Mouse (Mus musculus): ENCODE data around the gene Gp5.
A peak's percentile ranks its signal among the peaks of the same experiment; 100 is the strongest.
"Not testable (repeated sequence)": the region's sequence is repeated elsewhere in the genome, so short reads cannot be mapped to it uniquely, and the experiment has no call there.

Gene Gp5

DNA sequence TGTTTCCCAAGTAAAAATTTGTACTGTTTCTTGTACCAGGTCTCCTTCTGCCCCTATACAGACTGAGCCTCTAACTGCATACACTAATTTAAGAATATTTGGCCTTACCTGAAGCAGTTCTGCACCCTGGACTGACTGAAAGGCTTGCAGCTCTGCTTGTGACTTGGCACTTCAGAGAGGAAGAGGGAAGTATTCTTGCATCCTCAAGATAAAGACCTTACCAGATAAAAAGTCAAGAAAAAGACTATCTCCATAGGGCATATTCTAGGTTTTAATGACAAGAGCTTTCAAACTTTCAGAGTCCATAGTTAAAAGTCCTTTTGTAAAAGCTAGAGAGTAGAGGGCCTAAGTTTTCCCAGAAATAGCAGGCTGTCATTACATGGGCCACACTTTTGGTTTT lies at the start of gene Gp5:
Gene Gp5 (minus strand): TSS at position 133 of the 400 bp plus-strand sequence.
- DNase-seq = no peak

DNA sequence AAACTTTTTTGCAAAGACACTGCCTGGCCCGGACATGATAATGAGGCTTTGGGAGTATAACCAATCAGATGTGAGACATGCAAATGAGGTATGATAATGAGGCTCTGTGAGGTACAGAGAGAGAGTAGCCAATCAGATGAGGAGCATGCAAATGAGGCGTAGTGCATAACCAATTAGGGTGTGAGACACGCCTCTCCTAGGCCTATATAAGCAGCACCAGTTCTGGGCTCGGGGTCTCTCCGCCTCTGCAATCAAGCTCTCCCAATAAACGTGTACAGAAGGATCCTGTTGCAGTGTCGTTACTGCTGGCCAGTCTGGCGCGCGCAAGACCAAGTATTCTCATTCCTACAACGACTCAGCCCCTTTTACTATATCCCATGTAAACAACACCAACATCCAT lies 42.9 kb upstream of the Gp5 start:
- DNase-seq = not testable (repeated sequence)

DNA sequence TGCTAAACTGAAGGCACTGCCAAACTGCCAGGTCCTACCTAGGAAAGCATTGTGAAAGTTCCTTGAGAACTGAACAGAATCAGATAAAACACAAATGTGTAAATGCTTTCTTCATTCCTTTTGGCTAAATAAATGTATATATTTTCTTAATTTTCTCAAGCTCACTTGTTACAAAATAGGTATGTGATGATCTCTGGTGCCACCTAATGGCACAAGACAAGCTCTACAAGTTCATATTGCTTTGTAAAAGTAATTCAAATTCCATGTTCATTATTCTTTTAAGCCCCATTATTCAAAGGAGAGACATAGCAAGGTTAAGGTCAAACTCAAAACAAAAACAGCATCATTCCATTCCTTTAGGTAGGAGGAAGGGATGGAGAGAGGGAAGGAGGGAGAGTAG lies 3.7 kb upstream of the Gp5 start:
- no peak for DNase-seq

DNA sequence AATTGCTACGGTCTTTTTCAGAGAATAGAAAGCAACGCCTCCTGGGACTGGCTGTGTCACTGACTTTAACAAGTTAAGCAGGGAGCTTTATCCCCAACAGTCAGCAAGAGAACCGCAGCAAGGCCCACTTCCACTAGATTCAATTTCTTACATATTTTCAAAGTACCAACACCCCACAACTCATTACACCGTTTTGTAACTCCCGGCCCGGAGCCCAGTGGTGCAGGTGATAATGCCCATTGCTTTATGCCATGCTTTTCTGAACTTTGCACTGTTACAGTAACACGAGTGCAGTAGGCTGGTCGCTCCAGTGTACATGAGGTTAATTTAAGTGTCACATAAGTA lies 436 bp downstream of the Gp5 start:
- no peak for DNase-seq

DNA sequence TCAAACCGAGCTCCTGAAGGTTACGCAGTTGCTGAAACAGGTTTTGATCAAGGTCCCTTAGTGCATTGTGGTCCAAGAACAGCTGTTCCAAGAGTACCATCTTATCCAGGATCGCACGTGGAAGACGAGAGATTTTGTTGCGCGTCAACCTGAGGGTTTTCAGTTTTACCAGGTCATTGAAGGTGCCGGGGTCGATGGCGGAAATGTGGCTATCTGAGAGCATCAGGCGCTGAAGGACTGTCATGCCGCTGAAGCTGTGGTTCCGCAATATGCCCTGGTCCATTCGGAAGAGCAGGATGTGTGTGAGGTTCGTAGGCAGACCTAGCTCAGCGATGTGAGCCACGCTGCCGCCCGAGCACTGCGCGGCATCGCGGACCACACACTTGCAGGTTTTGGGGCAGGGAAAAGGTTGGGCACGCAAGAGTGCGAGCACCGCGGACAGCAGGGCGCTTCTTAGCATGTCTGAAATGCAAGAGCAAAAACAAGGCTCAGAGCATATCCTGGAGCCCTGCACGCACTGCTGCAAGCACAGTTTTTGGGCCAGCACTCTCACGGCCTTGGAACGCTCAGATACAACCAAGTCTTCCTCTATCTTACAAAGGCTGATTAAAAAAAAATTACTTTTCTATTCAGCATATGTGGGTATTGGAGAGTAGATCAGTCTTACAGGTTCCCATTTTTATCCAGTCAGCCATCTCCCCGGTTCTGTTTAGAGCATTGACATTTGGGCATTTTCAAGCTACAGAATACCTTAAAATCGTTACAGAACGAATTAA lies 996 bp downstream of the Gp5 start:
- peak; percentile 22 for DNase-seq

DNA sequence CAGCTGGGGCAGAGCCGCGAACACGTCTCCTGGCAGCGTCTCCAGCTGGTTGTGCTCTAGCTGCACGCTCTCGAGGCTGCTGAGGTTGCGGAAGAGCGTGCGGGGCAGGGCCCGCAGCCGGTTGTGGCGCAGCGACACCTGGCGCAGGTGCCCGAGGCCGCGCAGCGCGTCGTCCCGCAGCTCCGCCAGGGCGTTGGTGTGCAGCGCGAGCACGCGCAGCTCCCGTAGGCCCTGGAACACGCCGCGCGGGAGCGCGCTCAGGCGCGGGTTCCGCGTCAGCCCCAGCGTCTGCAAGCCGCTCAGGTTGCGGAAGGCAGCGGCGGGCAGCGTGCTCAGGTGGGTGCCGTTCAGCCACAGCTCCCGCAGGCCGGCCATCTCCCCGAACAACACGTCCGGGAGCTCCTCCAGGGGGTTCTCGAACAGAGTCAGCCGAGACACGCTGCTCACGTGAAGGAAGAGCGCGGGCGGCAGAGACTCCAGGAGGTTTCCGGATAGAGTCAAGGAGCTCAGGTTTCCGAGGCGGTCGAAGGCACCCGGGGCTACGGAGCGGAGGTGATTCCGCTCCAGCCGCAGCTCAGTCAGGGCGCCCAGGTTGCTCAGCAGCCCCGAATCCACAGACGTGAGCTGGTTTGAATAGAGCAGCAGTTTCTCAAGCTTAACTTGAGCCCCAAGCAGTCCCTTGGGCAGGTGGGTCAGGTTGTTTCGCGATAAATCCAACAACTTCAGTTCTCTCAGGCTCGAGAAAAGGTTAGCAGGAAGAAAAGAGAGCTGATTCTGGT lies 1.8 kb downstream of the Gp5 start:
- peak; percentile 82 for DNase-seq

DNA sequence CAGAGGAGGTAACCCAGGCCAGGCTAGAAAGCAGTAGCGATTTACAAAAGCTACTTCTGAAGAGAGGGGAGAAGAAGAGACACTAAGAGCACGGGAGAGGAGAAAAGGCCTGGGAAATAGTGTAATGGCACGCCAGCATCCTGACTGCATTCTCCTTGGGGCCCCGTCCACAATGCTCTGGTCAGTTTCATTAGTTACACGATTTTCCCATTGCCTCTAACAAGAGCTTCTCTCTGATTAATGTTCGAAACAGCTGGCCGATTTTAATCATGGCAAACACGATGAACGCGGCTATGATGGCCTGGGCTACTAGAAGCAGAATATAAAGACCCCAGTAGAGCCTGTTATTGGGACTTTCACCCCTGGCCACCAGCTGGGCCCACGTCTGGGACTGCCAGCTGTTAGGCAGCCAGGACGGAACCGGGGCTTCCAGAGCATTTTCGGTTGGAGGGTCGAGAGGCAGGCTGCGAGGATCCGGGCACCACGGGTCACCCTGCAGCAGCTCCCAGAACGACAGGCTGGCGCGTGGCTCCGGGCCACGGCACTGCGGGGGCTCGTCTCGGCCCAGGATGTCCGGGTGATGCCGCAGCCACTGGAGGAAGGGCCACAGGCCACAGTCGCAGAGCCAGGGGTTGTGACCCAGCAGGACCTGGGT lies 2.5 kb downstream of the Gp5 start:
- no peak for DNase-seq

DNA sequence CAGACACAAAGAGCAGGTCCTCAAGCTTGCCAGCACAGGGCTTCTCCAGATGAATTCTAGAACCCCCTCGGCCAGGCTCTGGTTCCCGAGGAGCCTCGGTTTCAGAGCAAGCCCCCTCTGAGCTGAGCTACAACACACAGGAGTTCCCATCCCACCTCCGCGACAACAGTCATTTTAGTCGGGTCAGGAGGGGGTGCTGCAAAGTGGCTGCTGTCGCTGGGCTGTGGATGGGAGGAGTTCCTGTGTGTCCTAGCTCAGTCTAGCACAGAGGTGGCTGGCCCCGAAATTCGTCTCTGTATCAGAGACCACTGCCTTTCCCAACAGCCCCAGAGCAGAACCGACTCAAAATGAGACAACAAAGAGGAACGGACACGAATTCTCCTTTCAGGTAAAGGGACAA lies 3.3 kb downstream of the Gp5 start:
- peak; percentile 16 for DNase-seq

DNA sequence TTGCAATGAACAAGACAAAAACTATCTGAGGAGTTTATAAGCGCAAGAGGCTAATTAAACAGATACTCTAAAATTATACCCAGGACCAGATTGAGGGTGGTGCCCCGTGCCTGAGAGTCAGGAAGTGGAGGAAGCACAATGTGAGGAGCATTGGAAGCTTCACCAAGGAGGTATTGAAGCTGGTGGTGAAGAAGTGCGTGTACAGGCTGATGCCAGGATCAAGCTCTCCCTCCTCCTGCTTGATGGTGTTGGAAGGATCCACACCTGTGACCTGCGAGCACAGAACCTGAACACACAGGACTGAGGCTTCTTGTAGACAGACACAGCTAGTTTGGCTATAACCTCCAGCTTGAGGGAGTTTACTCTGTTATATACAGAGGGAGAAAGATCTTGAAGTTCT lies 4.5 kb downstream of the Gp5 start:
- no peak for DNase-seq

DNA sequence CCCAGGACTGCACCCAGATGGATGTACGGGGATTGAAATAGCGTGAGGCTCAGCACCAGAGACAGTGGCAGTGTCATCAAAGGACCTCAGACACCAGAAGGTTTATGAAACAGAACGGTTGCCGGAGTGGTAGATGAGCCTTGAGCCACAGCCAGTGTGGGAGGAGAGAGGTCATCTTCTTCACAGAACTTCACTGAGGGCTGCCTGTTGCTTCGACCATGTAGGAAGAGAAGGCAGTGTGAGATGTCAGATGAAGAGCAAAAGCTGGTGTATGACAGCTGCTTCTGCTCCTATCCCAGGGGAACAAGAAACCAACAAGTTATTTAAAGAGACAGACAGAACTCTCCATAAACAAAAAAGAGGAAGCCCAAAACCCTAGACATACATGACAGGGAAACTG lies 6.3 kb downstream of the Gp5 start:
- no peak for DNase-seq

DNA sequence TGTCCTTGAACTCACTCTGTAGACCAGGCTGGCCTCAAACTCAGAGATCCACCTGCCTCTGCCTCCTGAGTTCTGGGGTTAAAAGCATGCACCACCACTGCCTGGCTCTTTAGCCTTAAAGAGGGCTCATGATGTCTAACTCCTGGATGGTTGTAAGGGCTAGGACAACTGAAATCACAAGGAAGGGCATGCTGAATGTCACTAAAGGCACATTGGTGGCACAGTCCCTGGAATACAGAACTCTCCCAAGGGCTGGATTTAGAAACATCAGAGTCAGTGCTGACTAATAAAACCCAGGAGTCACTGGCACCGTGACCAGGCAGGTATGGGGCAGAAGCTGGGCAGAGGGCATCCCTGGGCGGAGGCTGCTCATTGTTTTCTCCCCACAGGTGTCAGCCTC lies 7.2 kb downstream of the Gp5 start:
- no peak for DNase-seq

DNA sequence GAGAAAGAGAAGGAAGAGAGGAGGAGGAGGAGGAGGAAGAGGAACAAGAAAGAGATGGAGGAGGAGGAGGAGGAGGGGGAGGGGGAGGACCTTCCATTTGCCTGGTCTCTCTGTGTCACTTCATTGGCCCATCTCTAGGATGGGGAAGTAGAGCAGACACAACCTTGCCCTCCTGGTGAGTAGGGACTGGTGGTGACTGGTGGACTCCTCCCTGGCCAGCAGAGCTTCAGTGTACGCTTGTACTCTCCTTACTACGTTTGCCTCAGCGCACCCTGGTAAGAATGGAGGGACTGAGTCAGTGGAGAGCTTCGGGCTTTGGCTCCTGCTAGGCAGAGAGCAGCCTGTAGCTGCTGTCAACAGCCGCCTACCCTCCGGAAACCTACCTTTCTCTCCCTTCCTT lies 7.9 kb downstream of the Gp5 start:
- no peak for DNase-seq

DNA sequence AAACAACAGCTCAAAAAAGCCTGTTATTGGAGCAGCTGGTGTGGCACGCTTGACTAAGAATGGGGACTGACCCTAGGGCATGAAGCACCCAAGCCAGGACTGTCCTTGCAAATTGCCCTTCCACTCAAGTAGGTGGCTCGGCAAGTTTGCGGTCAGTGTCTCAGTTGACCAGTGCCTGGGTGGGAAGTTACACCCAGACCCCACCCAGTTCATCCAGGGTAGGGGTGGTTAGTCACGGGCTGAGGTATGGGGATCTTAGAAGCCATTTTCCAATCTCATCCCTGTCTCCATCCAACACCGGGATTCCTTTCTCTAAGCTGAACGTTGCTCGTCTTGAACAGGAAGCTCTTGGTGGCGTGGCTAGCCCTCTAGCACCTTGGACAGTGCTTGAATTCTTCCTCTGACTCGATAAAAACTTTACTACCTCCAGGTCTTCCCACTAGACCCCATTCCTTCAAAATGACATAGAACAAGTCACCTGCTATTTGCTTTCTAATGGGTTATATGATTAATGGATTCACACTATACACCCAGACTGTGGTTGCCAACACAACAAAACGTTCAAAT lies 10.8 kb downstream of the Gp5 start:
- no peak for DNase-seq

DNA sequence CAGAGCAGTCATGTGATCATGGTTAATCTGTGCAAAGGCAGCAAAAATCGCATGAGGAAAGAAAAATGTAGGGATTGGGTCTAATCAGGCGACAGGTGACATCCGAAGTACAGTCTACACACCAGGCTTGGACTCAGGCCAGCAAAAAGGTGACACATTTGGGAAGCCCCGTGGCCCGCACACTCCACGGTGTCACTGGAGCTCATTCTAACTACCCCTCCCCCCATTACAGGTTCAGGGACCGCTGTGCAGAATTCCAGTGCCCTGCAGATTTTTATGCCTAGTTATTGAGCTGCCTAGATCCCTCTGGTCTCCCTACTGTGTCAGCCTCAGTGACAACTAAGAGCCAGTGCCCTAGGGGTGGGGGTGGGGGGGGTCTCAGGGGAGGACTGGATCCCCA lies 13.1 kb downstream of the Gp5 start:
- no peak for DNase-seq

DNA sequence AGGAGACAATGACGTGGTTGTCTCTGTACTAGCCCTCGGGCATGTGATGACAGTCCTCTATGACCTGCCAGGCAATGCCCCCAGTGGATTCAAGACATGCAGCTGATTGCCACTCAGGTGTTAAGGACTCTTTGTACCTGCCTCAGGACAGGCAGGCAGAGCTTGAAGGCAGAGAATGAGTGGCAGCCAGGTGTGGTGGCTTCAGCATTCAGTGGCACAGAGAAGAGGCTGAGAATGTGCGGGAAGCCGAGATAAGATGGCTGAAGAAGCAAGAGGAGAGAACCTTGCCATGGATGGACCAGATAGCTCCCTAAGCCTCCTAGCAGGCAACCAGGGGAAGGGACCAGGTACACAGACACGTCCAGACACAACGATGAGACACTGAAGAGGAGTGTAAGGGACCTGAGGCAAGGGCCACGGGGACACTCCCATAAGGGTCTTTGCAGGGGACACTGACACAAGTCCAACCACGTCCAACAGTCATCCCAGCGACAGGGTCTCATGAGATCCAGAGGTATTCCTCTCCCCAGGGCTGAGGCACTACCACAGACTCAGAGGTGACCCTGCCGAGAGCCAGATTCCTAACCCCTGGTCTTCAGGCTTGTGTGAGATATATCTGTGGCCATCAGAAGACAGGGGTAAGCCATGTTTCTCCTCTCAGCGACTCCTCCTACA lies 13.8 kb downstream of the Gp5 start:
- no peak for DNase-seq

DNA sequence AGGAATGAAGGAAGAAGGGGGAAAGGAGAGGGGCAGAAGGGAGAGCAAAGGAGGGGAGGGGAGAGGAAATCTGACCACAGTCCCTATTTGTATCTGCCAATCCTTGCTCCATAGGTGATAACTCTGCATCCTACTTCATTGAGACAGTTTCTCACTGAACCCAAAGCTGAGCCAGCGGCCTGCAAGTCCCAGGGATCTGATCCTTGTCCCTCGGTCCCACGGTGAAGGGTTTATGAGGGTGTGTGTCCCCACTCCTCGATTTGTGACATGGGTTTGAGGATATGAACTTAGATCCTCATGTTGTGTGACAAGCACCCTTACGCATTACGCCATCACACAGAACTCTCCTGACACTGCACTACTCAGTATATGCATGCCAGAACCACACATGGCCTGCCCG lies 15.5 kb downstream of the Gp5 start:
- no peak for DNase-seq

DNA sequence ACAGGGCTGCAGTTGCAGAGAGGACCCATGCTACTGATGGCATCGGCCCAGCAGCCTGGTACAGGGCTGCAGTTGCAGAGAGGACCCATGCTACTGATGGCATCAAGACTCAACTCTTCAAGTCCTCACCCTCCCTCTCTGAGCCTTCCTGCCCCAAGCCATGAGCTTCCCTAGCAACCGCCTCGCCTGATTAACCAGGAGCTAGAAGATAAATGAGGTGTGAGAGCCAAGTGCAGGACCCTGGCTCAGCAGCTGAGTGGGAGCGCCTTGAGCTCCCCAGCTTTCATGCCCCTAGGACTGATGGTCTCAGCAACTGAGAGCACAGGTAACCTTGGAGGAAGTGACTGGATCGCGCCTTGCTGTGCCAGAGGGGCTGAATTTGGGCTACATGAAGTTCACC lies 20.1 kb downstream of the Gp5 start:
- DNase-seq = no peak

DNA sequence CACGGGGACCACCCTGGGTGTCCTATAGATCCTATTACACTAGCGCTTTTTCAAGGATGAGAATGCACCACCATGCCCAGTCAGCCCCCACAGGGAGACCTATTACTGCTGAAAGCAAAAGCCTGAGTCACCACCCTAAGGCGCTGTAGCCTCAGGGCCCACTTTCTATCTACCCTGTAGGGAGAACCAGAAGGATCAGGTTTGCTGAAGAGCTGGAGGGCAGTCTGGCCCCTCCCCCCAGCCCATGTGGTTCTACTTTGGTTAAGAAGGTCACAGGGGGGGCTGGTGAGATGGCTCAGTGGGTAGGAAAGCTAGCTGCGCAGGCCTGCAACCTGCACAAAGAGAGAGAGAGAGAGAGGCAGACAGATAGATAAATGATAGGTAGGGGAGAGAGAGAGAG lies 24.9 kb downstream of the Gp5 start:
- DNase-seq = no peak

DNA sequence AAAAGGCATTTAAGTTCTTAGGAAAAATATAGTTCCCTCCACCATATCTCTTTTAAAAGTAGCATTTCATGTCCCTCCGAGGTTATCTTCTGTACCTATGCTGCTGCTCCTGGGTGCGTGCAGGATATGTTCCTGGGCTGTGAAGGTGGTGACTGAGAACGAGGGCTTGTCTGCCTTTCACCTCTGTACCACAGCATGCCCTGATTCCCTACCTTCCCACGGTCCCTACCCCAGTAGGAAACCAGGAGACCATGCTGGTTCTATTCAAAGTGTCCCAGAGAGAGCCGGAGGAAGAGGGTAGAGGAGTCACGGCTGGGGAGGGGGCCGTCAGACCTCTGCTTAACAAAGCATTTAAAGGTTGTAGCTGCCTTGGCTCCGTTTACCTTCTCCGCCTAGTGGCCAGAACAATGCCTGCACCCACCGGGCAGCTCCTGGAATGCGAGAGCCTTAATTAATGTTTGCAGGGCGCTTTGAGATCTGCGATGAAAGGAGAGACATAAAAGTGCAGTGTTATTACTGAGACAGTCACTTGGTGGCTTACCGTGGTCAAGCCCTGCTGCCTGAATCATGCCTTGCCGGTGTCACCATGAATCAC lies 26.7 kb downstream of the Gp5 start:
- no peak for DNase-seq

DNA sequence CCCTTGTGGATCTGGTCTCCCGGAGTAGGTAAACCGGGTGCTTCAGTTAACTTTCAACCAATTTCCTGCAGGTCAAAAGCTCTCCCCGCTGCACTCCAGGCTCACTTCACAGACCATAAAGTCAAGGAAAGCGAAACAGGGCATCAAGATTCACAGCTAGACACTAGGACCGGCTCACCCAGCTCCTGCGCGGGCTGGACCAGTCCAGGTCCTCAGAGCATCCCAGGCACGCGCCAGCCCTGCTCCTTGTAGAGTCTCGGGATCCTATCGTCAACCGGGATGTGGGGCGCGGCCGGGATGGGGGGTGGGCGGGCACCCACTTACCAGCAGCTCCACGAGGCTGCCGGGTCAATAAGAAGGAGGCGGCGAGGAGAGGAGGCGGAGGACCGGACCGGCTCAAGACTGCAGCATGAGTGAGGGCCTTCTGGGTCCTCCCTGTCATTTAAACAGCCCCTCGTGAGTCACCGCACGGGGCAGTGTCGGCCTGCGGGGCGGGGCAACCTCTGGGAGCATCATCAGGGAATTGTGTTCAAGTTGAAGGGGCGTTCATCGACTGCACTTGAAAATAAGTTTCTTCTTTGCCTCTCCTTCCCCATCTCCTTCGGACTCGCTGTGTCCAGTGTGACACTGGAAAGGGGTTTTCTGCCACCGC lies 27.6 kb downstream of the Gp5 start, which contains the start of gene Lrrc15:
Gene Lrrc15 (minus strand): TSS at position 413 of the 652 bp plus-strand sequence.
- DNase-seq = no peak

DNA sequence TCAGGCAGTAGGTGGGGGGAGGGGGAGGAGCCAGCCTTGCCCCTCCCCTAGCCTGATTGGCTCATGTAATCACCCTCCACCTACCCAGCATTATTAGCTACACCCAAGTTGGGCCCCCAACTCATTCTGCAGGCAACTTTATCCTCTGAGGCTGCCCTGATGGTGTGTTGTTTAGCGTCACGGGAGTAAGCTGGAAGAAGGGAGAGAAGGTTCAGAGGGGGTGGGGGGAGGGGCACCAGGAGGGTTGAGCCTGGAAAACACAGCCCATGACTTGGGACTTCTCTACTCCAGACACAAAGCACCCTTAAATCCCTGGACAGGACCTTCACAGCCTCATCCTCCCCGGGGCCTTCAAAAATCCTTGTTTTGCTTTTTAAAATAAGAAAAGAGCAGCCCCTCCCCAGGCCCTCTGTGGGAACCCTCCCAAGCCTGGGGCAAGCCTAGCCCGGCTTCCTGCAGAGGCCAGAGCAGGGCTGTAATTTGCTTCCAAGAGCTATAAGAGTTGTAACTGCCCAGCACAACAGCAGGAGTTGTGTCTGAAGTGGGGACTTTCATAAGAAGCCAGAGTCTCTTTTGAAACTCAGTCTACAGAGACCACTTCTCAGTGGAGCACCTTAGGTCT lies 29.8 kb downstream of the Gp5 start:
- no peak for DNase-seq

DNA sequence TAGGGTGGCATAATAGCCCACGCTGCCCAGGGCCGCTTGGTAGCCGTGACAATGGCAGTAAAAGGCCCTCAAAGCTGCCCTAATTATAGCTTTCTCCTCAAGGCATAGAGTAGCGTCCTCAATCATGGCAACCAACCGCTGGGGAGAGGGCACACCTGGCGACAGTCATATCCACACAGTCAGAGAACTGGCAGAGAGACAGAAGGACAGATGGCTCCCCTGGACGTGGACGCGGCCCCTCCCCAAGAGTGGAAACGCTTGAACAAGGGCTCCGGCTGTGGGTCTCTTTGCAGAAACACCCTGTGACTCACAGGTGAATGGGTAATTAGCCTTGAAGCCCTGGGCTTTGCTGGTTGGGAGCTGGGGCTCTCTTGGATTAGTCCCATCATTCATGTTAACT lies 32.2 kb downstream of the Gp5 start:
- no peak for DNase-seq

Measured in cerebellum, adult 9-11 months (tissue).